Mouse (Mus musculus) liver, embryonic 11.5 days (tissue): ENCODE data around the gene Fam83f. TPM values are rescaled to one million over a fixed set of nuclear protein-coding genes. Genes with fewer than 3 reads are reported as not detected.

ENCODE experiments used
- ATAC-seq: fragments of 200-750 bp; cut with Nextera tagmentation; replicated peaks from 2 replicates; pipeline ENCODE4 v1.8.0; 2017; ENCODE audit warnings: moderate number of reproducible peaks, mild to moderate bottlenecking, moderate TSS enrichment, moderate library complexity; ENCODE audit not compliant: low FRiP score
- DNase-seq: peaks from one replicate; pipeline ENCODE4 v3.0.0-alpha.2; 2017; ENCODE audit warnings: low spot score
- H3K27ac ChIP-seq: fragments of 300-500 bp; sonication (generic); 2 replicates; pipeline ENCODE4 v1.5.1; 2014; ENCODE audit warnings: mild to moderate bottlenecking, low read depth, low read length, control low read depth
- H3K27me3 ChIP-seq: fragments of 300-500 bp; sonication (generic); replicated peaks from 2 replicates; pipeline ENCODE4 v1.6.1; 2014; ENCODE audit warnings: low read length, mixed read lengths; ENCODE audit not compliant: control insufficient read depth, insufficient read depth
- H3K36me3 ChIP-seq: fragments of 300-500 bp; sonication (generic); 2 replicates; pipeline ENCODE4 v1.6.1; 2014; ENCODE audit warnings: mild to moderate bottlenecking, low read length, moderate library complexity, mixed read lengths; ENCODE audit not compliant: control insufficient read depth, insufficient read depth
- H3K4me1 ChIP-seq: fragments of 300-500 bp; sonication (generic); replicated peaks from 2 replicates; pipeline ENCODE4 v1.6.1; 2014; ENCODE audit warnings: low read length, mixed read lengths; ENCODE audit not compliant: control insufficient read depth, insufficient read depth
- H3K4me2 ChIP-seq: fragments of 300-500 bp; sonication (generic); 2 replicates; pipeline ENCODE4 v1.6.1; 2014; ENCODE audit warnings: mild to moderate bottlenecking, control low read depth, moderate library complexity
- H3K4me3 ChIP-seq: fragments of 300-500 bp; sonication (generic); 2 replicates; pipeline ENCODE4 v1.5.1; 2014; ENCODE audit warnings: low read depth, low read length, control low read depth
- H3K9ac ChIP-seq: fragments of 300-500 bp; sonication (generic); 2 replicates; pipeline ENCODE4 v1.6.1; 2014; ENCODE audit warnings: low read depth, low read length, control low read depth
- H3K9me3 ChIP-seq: fragments of 300-500 bp; sonication (generic); 2 replicates; pipeline ENCODE4 v1.6.1; 2016; ENCODE audit warnings: low read length, inconsistent platforms, mixed read lengths; ENCODE audit not compliant: control insufficient read depth
- WGBS: fragments of 180-500 bp; shearing (Covaris S2); extraction: QIAGEN DNeasy Blood & Tissue Kit; methylation state at CpG from one replicate; pipeline ENCODE4 v1.1.7; 2014; 5-methylcytosine and 5-hydroxymethylcytosine counted together
- polyA plus RNA-seq: library from polyadenylated mRNA; unstranded; fragments of >200 nt; fragmentation: Nextera tagmentation; extraction: Ambion mirVana; gene quantifications from 2 replicates; pipeline ENCODE4 v1.2.1, GENCODE M21; 2014

Fam83f gene
- polyA plus RNA-seq, 1 experiment from 2014 or later, result 0.34 TPM

DNA sequence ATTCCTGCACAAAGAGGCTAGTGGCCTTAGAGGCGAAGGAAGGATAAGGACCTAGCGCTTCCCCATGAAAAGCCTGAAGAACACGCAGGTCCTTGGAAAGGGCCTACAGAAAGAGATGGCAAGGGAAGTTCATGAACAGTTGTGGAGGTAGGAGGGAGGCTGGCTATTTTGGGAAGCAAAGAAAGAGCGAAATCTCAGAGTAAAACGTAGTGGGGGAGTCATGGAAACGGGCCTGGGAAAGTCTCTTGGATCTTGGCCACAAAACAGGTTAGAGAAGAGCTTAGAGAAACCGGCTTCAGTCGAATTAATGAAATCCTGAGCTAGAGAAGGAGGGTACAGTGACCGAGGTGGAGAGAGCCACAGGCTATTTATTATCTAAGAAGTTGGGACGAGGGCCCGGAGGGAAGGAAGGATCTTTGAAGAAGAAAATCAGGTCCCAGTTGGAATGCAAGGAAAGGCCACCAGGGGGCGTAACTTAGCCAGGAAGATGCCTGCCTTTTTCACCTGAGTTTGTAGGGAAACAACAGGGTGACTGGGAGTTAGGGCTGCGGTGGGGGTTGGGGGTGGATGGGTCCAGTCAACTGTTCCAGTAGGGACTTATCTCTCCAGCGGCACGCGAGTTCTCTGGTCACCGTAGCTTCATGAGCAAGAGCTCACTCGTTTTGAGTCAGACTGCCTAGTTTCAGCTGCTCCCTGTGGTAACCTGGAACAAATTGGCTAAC, 34.3 kb downstream of the Fam83f start:
- Histone ChIP-seq H3K36me3 (no peaks in the 10 kb centered on the region), H3K4me3 (peak overlapping the region; percentile 38), H3K27ac (no peak overlapping the region), H3K9me3 (no peaks in the 10 kb centered on the region), H3K4me2 (peak overlapping the region; percentile 64), H3K27me3 (0 out of 2 replicates have a peak, but pooled peaks cover 4% of the 10 kb centered on the region), H3K4me1 (peaks cover 11% of the 10 kb centered on the region), H3K9ac (peak overlapping the region; percentile 28; the same call in 1 of the 2 replicates)
- 28% methylated on average over 18 of the region's 18 CpGs for WGBS
- ATAC-seq (no peak), DNase-seq (peak; percentile 76)

DNA sequence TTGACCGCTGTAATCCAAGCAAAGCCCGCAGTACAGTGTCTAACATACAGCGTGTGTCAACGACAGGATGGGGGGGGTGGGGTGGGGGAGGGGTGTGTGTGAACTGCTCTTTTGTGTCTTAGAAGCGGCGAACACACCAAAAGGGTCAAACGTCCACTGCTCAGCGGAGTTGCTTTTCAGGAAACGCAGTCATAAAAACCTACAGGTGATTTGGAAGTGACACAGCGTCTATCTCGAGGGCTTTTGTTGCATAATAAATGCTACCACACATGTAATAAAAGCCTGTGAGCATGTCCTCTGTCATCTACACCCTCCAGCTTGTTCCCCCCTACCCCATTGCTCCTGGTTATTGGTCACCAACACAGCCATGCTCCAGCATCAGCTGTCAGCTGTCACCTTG, 34.9 kb downstream of the Fam83f start:
- 38% methylated on average over 11 of the region's 11 CpGs for WGBS
- Histone ChIP-seq H3K9me3 (no peaks in the 10 kb centered on the region), H3K27me3 (no peaks in the 10 kb centered on the region), H3K4me2 (peak overlapping the region; percentile 64), H3K4me3 (peak overlapping the region; percentile 38), H3K27ac (0 out of 2 replicates have a peak overlapping the region, but pooled peaks have one; percentile 6), H3K9ac (peak overlapping the region; percentile 39), H3K36me3 (no peaks in the 10 kb centered on the region), H3K4me1 (peaks cover 11% of the 10 kb centered on the region)
- ATAC-seq (no peak), DNase-seq (no peak)

DNA sequence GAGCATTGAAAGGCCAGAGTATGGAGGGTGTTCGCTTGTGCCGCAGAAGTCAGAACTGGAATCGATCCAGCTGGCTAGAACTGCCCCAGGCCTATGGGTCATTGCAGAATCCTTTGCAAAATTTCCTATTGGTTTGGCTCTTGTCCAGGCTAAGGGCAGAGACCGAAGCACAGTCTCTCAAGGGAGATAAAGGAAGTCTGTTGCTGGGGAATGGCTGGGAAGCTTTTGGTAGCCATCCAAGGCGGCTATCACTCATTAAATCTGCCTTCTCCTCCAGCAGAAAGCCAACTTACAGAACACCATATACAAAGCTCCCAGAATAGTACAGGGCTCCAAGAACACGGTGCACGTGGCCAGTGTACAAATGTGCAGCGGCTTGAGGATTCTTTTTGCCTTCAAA, 35.4 kb downstream of the Fam83f start:
- no peak overlapping the region for H3K4me3 ChIP-seq
- H3K4me1 ChIP-seq, result peaks cover 11% of the 10 kb centered on the region
- no peaks in the 10 kb centered on the region for H3K9me3 ChIP-seq
- 77% methylated on average over 8 of the region's 8 CpGs for whole genome bisulfite sequencing
- no peak overlapping the region for H3K4me2 ChIP-seq
- ATAC-seq (no peak), DNase-seq (no peak)
- H3K9ac ChIP-seq, result no peak overlapping the region
- no peaks in the 10 kb centered on the region for H3K36me3 ChIP-seq
- no peaks in the 10 kb centered on the region for H3K27me3 ChIP-seq
- H3K27ac ChIP-seq, result 0 out of 2 replicates have a peak overlapping the region, but pooled peaks have one; percentile 6

DNA sequence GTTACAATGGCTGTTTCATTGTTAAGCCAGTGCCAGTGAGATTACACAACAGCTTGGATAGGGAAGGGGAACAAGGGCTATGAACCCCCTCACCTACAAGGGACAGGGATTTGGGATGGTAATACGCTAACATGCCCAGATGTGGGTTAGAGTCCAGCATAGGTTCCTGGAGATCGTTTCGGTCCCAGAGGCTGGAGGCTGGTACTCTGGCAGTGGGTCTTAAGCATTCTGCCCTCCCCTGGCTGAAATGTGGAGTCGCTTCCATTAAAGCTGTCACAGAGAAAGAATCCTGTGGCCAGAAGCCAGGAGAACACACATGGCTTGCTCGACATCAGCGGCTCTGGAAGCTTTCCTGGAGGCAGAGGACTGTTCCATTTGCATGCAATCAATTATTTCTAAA, 37.9 kb downstream of the Fam83f start:
- Histone ChIP-seq H3K27ac (no peak overlapping the region), H3K9me3 (no peaks in the 10 kb centered on the region), H3K4me2 (no peak overlapping the region), H3K4me3 (no peak overlapping the region; the same call in 1 of the 2 replicates), H3K4me1 (peaks cover 11% of the 10 kb centered on the region), H3K9ac (no peak overlapping the region), H3K36me3 (no peaks in the 10 kb centered on the region), H3K27me3 (no peaks in the 10 kb centered on the region)
- WGBS, result 62% methylated on average over 6 of the region's 6 CpGs
- DNase-seq (no peak), ATAC-seq (no peak)

DNA sequence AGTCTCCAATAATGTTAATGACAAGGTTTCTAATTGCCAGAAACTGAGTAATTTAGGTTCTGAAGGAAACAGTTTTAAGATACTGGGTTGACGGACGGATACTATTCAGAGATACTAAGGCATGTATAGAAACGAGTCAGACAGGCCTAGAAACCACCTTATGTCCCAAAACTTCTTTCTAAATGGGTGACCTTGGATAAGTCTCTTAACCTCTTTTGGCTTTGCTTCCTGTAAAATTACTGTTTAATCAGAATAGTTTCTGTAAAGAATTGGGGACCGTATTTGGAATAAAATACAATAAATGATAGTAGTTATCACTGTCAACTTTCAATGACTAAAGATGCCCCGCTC, 38.6 kb downstream of the Fam83f start:
- H3K9ac ChIP-seq, result no peak overlapping the region; the same call in 1 of the 2 replicates
- DNase-seq (no peak), ATAC-seq (no peak)
- H3K4me3 ChIP-seq, result peak overlapping the region; percentile 94; the same call in 1 of the 2 replicates
- WGBS, result 16% methylated on average over 5 of the region's 5 CpGs
- no peaks in the 10 kb centered on the region for H3K9me3 ChIP-seq
- H3K27ac ChIP-seq, result no peak overlapping the region; the same call in 1 of the 2 replicates
- no peaks in the 10 kb centered on the region for H3K27me3 ChIP-seq
- H3K4me2 ChIP-seq, result peak overlapping the region; percentile 62
- no peaks in the 10 kb centered on the region for H3K36me3 ChIP-seq
- peaks cover 11% of the 10 kb centered on the region for H3K4me1 ChIP-seq

DNA sequence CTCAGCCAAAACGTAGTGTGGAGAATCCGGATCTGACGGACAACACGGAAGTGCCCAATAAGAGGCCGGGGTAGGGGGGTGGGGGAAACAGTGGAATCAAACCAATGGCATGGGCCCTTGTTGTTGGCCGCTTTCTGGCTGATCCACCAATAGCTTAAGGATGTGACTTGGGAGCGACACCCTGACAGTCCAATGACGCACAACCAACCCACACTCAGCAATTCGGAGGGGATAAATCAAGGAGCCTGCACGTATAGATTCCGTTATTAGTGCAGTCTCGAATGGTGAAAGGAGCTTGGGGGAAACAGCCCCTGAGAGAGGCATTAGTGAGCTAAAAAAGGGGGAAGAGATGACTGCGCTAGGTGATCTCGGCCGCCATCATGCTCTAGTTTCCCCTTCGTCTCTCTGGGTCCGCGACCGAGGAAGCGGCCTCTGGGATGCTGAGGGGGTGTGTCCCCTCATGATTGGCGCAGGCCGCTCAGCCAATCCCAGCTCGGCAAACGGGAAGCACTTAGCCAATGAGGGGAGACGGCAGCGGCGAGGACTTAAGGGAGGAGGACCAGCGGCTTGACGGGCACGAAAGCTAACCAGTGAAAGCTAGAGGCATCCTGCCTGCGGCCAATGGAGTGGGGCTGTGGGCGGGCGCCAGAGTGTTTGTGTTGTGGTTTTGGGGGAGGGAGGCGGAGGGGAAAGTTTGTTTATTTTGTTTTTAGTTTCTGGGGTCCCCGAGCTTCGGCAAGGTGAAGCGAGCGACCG, 39.1 kb downstream of the Fam83f start, which contains the start of gene Tnrc6b:
Gene Tnrc6b, plus strand, starts transcription at position 706 of the 756 bp plus-strand sequence.
- under 1% methylated on average over 39 of the region's 39 CpGs for WGBS
- peak; percentile 93 for DNase-seq

DNA sequence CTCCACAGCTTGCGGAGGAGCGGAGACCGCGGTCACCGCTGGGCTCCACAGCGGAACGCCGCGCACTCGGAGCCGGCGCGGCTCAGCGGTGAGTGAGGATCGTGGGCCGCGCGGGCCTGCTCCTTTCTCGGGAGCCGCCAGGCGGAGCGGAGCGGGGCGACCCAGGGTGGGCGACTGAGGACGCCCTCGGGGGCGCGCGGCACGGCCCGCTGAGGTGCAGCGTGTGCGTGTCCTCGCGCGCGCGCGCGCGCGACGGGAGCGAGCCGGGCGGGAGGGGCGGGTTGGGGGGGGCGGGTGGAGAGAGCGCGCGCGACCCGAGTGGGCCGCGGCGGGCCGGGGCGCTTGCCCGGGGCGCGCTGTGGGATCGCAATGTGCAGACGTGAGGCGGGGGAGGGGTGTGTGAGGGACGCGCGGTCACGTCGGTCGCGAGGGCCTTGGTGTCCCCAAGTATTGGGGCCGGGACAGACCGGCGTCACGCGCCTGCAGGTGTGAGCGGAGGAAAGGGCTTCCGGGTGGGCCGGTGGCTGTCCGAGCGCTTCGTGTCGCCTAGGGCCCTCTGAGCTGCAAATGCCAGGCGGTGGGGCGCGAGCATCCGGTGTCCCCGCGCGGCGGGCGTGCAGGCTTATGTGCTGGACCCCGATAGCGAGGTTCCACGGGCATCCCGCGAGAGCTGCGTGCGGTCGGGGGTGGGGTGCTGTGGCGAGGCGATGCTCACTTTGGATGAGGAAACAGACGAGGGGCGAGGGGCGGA, 39.9 kb downstream of the Fam83f start:
- ATAC-seq, result peak; percentile 17; the same call in 1 of the 2 replicates
- no peaks in the 10 kb centered on the region for H3K27me3 ChIP-seq
- WGBS, result under 1% methylated on average over 100 of the region's 106 CpGs
- peak overlapping the region; percentile 94 for H3K4me3 ChIP-seq
- DNase-seq, result peak; percentile 68
- H3K36me3 ChIP-seq, result no peaks in the 10 kb centered on the region
- H3K9ac ChIP-seq, result peak overlapping the region; percentile 79
- peak overlapping the region; percentile 88 for H3K4me2 ChIP-seq
- no peaks in the 10 kb centered on the region for H3K9me3 ChIP-seq
- H3K4me1 ChIP-seq, result peaks cover 5% of the 10 kb centered on the region
- peak overlapping the region; percentile 61; the same call in 1 of the 2 replicates for H3K27ac ChIP-seq

More for the DNA sequence above, 39.1 kb downstream of the Fam83f start, which contains the start of gene Tnrc6b:
- peaks cover 10% of the 10 kb centered on the region for H3K4me1 ChIP-seq
- ATAC-seq, result peak; percentile 97
- H3K27ac ChIP-seq, result peak within 1 kb of the TSS; percentile 79
- H3K9ac ChIP-seq, result peak within 1 kb of the TSS; percentile 79
- peak within 1 kb of the TSS; percentile 88 for H3K4me2 ChIP-seq
- H3K36me3 ChIP-seq, result no peaks in the 10 kb centered on the region
- H3K9me3 ChIP-seq, result no peaks in the 10 kb centered on the region
- H3K4me3 ChIP-seq, result peak within 1 kb of the TSS; percentile 94
- H3K27me3 ChIP-seq, result no peaks in the 10 kb centered on the region

DNA sequence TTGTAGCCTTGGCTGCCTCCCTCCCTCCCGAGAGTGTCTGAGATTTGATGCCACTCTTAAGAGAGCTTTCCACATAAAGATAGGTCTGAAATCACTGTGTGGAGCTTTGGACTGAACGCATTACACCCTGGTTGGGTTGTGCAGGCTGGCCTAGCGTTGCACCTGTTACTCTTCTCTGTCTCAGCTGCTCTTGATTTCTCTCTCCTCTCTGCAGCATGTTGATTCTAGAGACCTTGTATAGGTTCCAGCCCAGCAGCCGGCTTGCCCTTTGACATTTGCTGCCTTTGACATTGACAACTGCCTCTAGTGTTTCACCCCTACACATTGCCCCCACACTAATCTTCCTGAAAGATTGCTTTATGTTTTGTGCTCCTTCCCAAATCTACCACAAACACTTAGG, 42.7 kb downstream of the Fam83f start:
- H3K4me2 ChIP-seq, result no peak overlapping the region
- WGBS, result 68% methylated on average over 4 of the region's 4 CpGs
- DNase-seq (no peak), ATAC-seq (no peak)
- H3K36me3 ChIP-seq, result no peaks in the 10 kb centered on the region
- H3K27ac ChIP-seq, result no peak overlapping the region
- H3K4me1 ChIP-seq, result no peaks in the 10 kb centered on the region
- no peaks in the 10 kb centered on the region for H3K9me3 ChIP-seq
- no peak overlapping the region for H3K4me3 ChIP-seq
- no peaks in the 10 kb centered on the region for H3K27me3 ChIP-seq
- no peak overlapping the region for H3K9ac ChIP-seq
